Mouse (Mus musculus) megakaryocyte, embryonic 14.5 days (primary cell): ENCODE data around the gene Bcar3. TPM values are rescaled to one million over a fixed set of nuclear protein-coding genes. Genes with fewer than 3 reads are reported as not detected.
A peak's percentile ranks its signal among the peaks of the same experiment; 100 is the strongest.
"Not testable (repeated sequence)": the region's sequence is repeated elsewhere in the genome, so short reads cannot be mapped to it uniquely, and the experiment has no call there.

Source experiments
- H3K27me3 ChIP-seq: replicated peaks from 2 replicates; pipeline ENCODE3; 2012; ENCODE audit warnings: inconsistent platforms
- H3K36me3 ChIP-seq: replicated peaks from 2 replicates; pipeline ENCODE3; 2012; ENCODE audit warnings: low read length, inconsistent platforms, mixed read lengths
- H3K4me1 ChIP-seq: 2 replicates; pipeline ENCODE4 v1.6.1; 2012; ENCODE audit warnings: inconsistent platforms
- H3K4me3 ChIP-seq: replicated peaks from 2 replicates; pipeline ENCODE3; 2012; ENCODE audit warnings: moderate library complexity, mild to moderate bottlenecking, inconsistent platforms
- H3K9me3 ChIP-seq: 2 replicates; pipeline ENCODE4 v1.6.1; 2012; ENCODE audit warnings: inconsistent platforms
- FLI1 ChIP-seq: IDR thresholded peaks from 2 replicates; pipeline ENCODE4 v1.6.1; 2012; ENCODE audit warnings: low read length, inconsistent platforms, mixed read lengths
- GATA1 ChIP-seq: IDR thresholded peaks from 3 replicates; pipeline ENCODE4 v1.6.1; 2012; ENCODE audit warnings: mixed read lengths, low read length, inconsistent platforms, borderline replicate concordance
- polyA plus RNA-seq: library from polyadenylated mRNA; stranded (reverse); fragments of >175 nt; gene quantifications from 2 replicates; pipeline ENCODE4 v1.2.3, GENCODE M21; 2012; ENCODE audit warnings: low replicate concordance; ENCODE audit not compliant: insufficient read depth

Bcar3 gene
- polyA plus RNA-seq, 1 experiment: 3.6 TPM

GRCm38 (mm10) chr3:122269986-122270385 is 23.9 kb upstream of the Bcar3 start:
- H3K36me3 ChIP-seq: peaks cover 49% of the 10 kb centered on the region
- TF ChIP-seq FLI1 (no peak), GATA1 (no peak)

DNA sequence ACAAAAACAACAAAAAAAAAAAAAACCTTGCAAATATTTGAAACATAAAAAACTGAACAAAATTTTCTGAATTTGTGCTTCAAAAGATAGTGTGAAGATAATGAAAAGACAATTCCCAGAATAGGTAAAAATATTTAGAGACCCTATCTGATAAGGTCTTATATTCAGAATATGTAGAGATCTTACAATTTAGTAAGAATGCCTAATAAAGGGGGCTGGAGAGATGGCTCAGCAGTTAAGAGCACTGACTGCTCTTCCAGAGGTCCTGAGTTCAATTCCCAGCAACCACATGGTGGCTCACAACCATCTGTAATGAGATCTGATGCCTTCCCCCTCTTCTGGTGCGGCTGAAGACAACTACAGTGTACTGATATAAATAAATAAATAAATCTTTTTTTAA is 21.4 kb upstream of the Bcar3 start:
- H3K4me3 ChIP-seq, H3K9me3 ChIP-seq, H3K27me3 ChIP-seq: not testable (repeated sequence)
- peaks cover 63% of the 10 kb centered on the region for H3K4me1 ChIP-seq
- H3K36me3 ChIP-seq: peaks cover 50% of the 10 kb centered on the region

More at GRCm38 (mm10) chr3:122269986-122270385, 23.9 kb upstream of the Bcar3 start:
- Histone ChIP-seq H3K4me1 (peaks cover 37% of the 10 kb centered on the region), H3K4me3 (no peak overlapping the region), H3K27me3 (no peaks in the 10 kb centered on the region), H3K9me3 (no peaks in the 10 kb centered on the region)

- H3K27me3 ChIP-seq: no peaks in the 10 kb centered on the region
- H3K36me3 ChIP-seq: peaks cover 50% of the 10 kb centered on the region
- H3K4me3 ChIP-seq: peak overlapping the region; percentile 95
- TF ChIP-seq FLI1: no peak
- no peak for TF ChIP-seq GATA1
- H3K9me3 ChIP-seq: no peaks in the 10 kb centered on the region
- H3K4me1 ChIP-seq: peaks cover 72% of the 10 kb centered on the region
These were observed 20.3 kb upstream of the Bcar3 start for GRCm38 (mm10) chr3:122273407-122274240.

- TF ChIP-seq GATA1 (no peak), FLI1 (no peak)
- peaks cover 72% of the 10 kb centered on the region for H3K4me1 ChIP-seq
- no peaks in the 10 kb centered on the region for H3K9me3 ChIP-seq
- peak within 1 kb of the TSS; percentile 95 for H3K4me3 ChIP-seq
- H3K27me3 ChIP-seq: no peaks in the 10 kb centered on the region
- H3K36me3 ChIP-seq: peaks cover 53% of the 10 kb centered on the region
These were observed 19.5 kb upstream of the Bcar3 start, which contains the start of gene Dnttip2 for GRCm38 (mm10) chr3:122274241-122275024. Gene Dnttip2 (plus strand): TSS chr3:122274388.

GRCm38 (mm10) chr3:122275111-122275510 is 18.8 kb upstream of the Bcar3 start:
- H3K9me3 ChIP-seq: no peaks in the 10 kb centered on the region
- no peak for TF ChIP-seq FLI1
- no peak for TF ChIP-seq GATA1
- peaks cover 55% of the 10 kb centered on the region for H3K36me3 ChIP-seq
- no peaks in the 10 kb centered on the region for H3K27me3 ChIP-seq
- peak overlapping the region; percentile 95 for H3K4me3 ChIP-seq
- H3K4me1 ChIP-seq: peaks cover 70% of the 10 kb centered on the region

- Histone ChIP-seq H3K4me3 (no peak overlapping the region), H3K27me3 (no peaks in the 10 kb centered on the region), H3K4me1 (peaks cover 18% of the 10 kb centered on the region), H3K36me3 (peaks cover 37% of the 10 kb centered on the region), H3K9me3 (no peaks in the 10 kb centered on the region)
- TF ChIP-seq FLI1 (no peak), GATA1 (no peak)
These were observed 6.7 kb upstream of the Bcar3 start for GRCm38 (mm10) chr3:122287195-122287594.

DNA sequence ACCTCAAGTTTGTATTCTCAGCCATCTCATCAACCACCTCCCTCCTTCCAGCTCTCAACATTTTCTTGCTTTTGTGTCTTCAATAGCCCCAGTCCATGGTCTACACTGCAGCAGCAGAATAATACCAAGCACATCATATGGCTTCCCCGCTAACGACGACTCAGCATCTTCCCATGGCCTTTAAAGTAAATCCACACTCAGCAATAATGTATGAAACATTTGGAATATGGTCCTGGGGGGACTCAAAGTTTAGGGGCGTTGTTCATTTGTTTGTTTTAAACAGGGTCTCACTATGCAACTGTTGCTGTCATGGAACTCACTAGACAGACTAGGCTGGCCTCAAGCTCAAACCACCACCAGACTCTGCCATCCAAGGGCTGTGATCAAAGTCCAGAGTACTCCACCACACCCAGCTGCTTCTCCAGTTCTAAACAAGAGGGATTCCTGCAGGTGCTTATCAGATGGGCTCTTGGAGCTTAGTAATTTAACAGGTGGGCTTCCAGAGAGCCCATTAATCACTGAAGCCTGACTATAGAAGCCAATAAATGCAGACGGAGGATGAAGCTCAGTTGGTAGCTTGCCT is 5.2 kb upstream of the Bcar3 start:
- Histone ChIP-seq H3K4me3 (no peak overlapping the region), H3K9me3 (no peaks in the 10 kb centered on the region), H3K36me3 (peaks cover 22% of the 10 kb centered on the region), H3K4me1 (peaks cover 23% of the 10 kb centered on the region), H3K27me3 (no peaks in the 10 kb centered on the region)
- TF ChIP-seq GATA1 (no peak), FLI1 (no peak)

DNA sequence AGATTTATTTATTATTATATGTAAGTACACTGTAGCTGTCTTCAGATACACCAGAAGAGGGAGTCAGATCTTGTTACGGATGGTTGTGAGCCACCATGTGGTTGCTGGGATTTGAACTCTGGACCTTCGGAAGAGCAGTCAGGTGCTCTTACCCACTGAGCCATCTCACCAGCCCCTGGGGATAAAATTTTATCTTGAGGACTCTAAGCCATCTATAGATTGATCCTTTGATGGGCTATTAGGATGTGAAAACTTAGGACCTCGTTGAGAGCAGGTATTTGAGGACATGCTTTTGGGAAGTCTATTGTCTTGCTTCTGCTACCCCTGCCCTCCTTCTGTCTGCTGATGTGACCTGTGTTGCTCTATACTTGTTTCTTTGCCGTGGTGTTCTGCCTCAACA is 4.6 kb upstream of the Bcar3 start:
- H3K9me3 ChIP-seq, H3K27me3 ChIP-seq, H3K4me3 ChIP-seq: not testable (repeated sequence)
- H3K36me3 ChIP-seq: peaks cover 15% of the 10 kb centered on the region
- H3K4me1 ChIP-seq: peaks cover 29% of the 10 kb centered on the region

DNA sequence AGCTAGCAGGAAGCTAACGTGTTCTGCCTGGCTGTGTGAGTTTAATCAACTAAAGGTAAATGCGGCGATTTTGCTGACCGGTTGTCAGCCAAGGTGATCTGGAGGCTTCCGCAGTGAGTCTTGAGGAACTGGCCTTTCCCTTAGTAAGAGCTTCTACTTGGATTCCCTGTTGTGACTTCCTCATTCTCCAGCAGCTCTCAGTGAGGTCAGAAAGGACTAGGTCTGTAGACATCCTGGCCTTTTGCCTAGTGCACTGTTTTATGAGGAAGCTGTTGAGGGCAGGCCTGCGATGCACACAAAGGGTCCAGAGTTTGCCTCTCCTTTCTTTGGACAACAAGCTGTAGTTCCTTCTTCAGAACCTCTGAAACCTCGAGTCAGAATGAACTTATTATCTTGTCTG is 3.2 kb upstream of the Bcar3 start:
- Histone ChIP-seq H3K4me1 (peaks cover 41% of the 10 kb centered on the region), H3K27me3 (no peaks in the 10 kb centered on the region), H3K9me3 (no peaks in the 10 kb centered on the region), H3K4me3 (no peak overlapping the region), H3K36me3 (peaks cover 2% of the 10 kb centered on the region)
- TF ChIP-seq FLI1: no peak
- no peak for TF ChIP-seq GATA1

DNA sequence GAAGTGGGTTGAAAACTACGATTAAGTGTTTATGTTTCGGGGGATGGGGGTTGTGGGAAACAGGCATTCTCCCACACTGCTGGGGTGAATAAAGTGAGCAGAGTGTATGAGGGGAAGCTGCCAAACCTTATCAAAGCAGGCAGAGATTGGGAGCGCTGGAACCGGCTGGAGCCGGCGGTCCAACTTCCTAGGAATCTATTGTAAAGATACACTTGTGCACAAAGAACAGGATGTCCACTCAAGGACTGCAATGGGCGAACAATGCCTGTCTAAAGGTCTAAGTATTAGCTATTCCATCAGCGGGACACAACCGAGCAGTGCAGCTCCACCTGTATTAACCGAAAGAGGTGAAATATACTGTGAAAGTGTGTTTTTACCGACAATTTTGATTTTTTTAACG is 2.1 kb upstream of the Bcar3 start:
- Histone ChIP-seq H3K4me1 (peaks cover 43% of the 10 kb centered on the region), H3K36me3 (no peaks in the 10 kb centered on the region), H3K4me3 (no peak overlapping the region), H3K27me3 (no peaks in the 10 kb centered on the region), H3K9me3 (no peaks in the 10 kb centered on the region)
- no peak for TF ChIP-seq GATA1
- no peak for TF ChIP-seq FLI1
